Mouse (Mus musculus) CH12.LX (cell line): ENCODE data around the gene Plxnb2. TPM values are rescaled to one million over a fixed set of nuclear protein-coding genes. Genes with fewer than 3 reads are reported as not detected.

ENCODE experiments used
- DNase-seq: peaks from one replicate; pipeline ENCODE4 v3.0.0-alpha.2; 2013; ENCODE audit errors: extremely low read depth
- H3K27ac ChIP-seq: 2 replicates; pipeline ENCODE4 v1.5.1; 2012; ENCODE audit warnings: low read depth, mild to moderate bottlenecking, control low read depth, moderate library complexity; ENCODE audit not compliant: insufficient read depth
- H3K27me3 ChIP-seq: replicated peaks from 2 replicates; pipeline ENCODE3; 2012; ENCODE audit warnings: inconsistent platforms
- H3K36me3 ChIP-seq, 2 experiments: replicated peaks in 1 of 2; 2 replicates each; pipeline versions ENCODE3 to v1.6.1; 2012; ENCODE audit warnings: inconsistent platforms in 1 of 2, low read length in 1 of 2, mild to moderate bottlenecking in 1 of 2, mixed read lengths in 1 of 2, moderate library complexity in 1 of 2; ENCODE audit not compliant: control insufficient read depth in 1 of 2, insufficient read depth in 1 of 2
- H3K4me1 ChIP-seq, 2 experiments: 2 replicates each; pipeline ENCODE4 v1.6.1; 2012; ENCODE audit warnings: inconsistent platforms in 1 of 2, moderate library complexity in 1 of 2; ENCODE audit not compliant: insufficient read depth in 2 of 2, control insufficient read depth in 1 of 2
- H3K4me2 ChIP-seq: 2 replicates; pipeline ENCODE4 v1.6.1; 2012; ENCODE audit warnings: low read depth, mild to moderate bottlenecking, control low read depth; ENCODE audit not compliant: poor library complexity, insufficient read depth, severe bottlenecking
- H3K4me3 ChIP-seq, 3 experiments: fragments of 150-350 bp in 1 of 3; sonication (generic) in 1 of 3; replicated peaks in 1 of 3; 2 replicates each; pipeline versions ENCODE3 to v1.5.1; 2011 to 2012; ENCODE audit warnings: low read depth in 2 of 3, low read length in 2 of 3, mild to moderate bottlenecking in 2 of 3, moderate library complexity in 2 of 3, control low read depth in 1 of 3, improper control_type of control experiment in 1 of 3, inconsistent platforms in 1 of 3, mixed read lengths in 1 of 3; ENCODE audit not compliant: poor library complexity in 1 of 3
- H3K79me2 ChIP-seq: replicated peaks from 2 replicates; pipeline ENCODE4 v1.6.1; 2012; ENCODE audit warnings: mild to moderate bottlenecking, moderate library complexity; ENCODE audit not compliant: control insufficient read depth, poor library complexity, insufficient read depth, severe bottlenecking; ENCODE audit errors: extremely low read depth
- H3K9ac ChIP-seq: 2 replicates; pipeline ENCODE4 v1.6.1; 2012; ENCODE audit warnings: low read depth, mild to moderate bottlenecking, control low read depth, moderate library complexity; ENCODE audit not compliant: insufficient read depth
- H3K9me3 ChIP-seq: replicated peaks from 2 replicates; pipeline ENCODE3; 2012; ENCODE audit warnings: low read length, inconsistent platforms, mixed read lengths
- CHD1 ChIP-seq: IDR thresholded peaks from 2 replicates; pipeline ENCODE4 v1.6.1; 2012; ENCODE audit warnings: low read depth, low read length, improper control_type of control experiment, inconsistent platforms
- CTCF ChIP-seq, 2 experiments: IDR thresholded peaks in 1 of 2; conservative IDR thresholded peaks in 1 of 2; 2 replicates each; pipeline ENCODE4 v1.5.1; 2011 to 2012; ENCODE audit warnings: low read depth in 2 of 2, low read length in 2 of 2, improper control_type of control experiment in 1 of 2, inconsistent platforms in 1 of 2, mild to moderate bottlenecking in 1 of 2, moderate library complexity in 1 of 2
- E2F4 ChIP-seq: IDR thresholded peaks from 2 replicates; pipeline ENCODE4 v1.6.1; 2011; ENCODE audit warnings: low read depth, low read length, improper control_type of control experiment; ENCODE audit not compliant: insufficient replicate concordance
- ELF1 ChIP-seq: IDR thresholded peaks from 2 replicates; pipeline ENCODE4 v1.6.1; 2014; ENCODE audit warnings: low read depth, mild to moderate bottlenecking, inconsistent platforms, low read length, improper control_type of control experiment
- IRF4 ChIP-seq: IDR thresholded peaks from 2 replicates; pipeline ENCODE4 v1.6.1; 2014; ENCODE audit warnings: low read depth, mild to moderate bottlenecking, inconsistent platforms, low read length, improper control_type of control experiment
- KAT2A ChIP-seq: IDR thresholded peaks from 2 replicates; pipeline ENCODE4 v1.6.1; 2012; ENCODE audit warnings: low read length, improper control_type of control experiment, inconsistent platforms; ENCODE audit not compliant: insufficient replicate concordance
- MAFK ChIP-seq: IDR thresholded peaks from 2 replicates; pipeline ENCODE4 v1.6.1; 2011; ENCODE audit warnings: low read length, improper control_type of control experiment; ENCODE audit not compliant: insufficient replicate concordance
- MAZ ChIP-seq: IDR thresholded peaks from 2 replicates; pipeline ENCODE4 v1.6.1; 2012; ENCODE audit warnings: low read depth, mild to moderate bottlenecking, inconsistent platforms, low read length, improper control_type of control experiment, moderate library complexity
- NELFE ChIP-seq: IDR thresholded peaks from 2 replicates; pipeline ENCODE4 v1.6.1; 2011; ENCODE audit warnings: low read depth, low read length, improper control_type of control experiment
- NRF1 ChIP-seq: IDR thresholded peaks from 2 replicates; pipeline ENCODE4 v1.6.1; 2014; ENCODE audit warnings: low read depth, mild to moderate bottlenecking, inconsistent platforms, low read length, improper control_type of control experiment, moderate library complexity
- RCOR1 ChIP-seq: conservative IDR thresholded peaks from 2 replicates; pipeline ENCODE4 v1.6.1; 2012; ENCODE audit warnings: low read depth, mild to moderate bottlenecking, inconsistent platforms, low read length, improper control_type of control experiment
- SMC3 ChIP-seq: IDR thresholded peaks from 2 replicates; pipeline ENCODE4 v1.6.1; 2011; ENCODE audit warnings: low read depth, low read length, improper control_type of control experiment
- UBTF ChIP-seq: IDR thresholded peaks from 2 replicates; pipeline ENCODE4 v1.6.1; 2012; ENCODE audit warnings: low read depth, mild to moderate bottlenecking, inconsistent platforms, low read length, improper control_type of control experiment, moderate library complexity
- ZC3H11A ChIP-seq: IDR thresholded peaks from 2 replicates; pipeline ENCODE4 v1.6.1; 2012; ENCODE audit warnings: low read depth, mild to moderate bottlenecking, inconsistent platforms, low read length, improper control_type of control experiment
- ZKSCAN1 ChIP-seq: IDR thresholded peaks from 2 replicates; pipeline ENCODE4 v1.6.1; 2012; ENCODE audit warnings: low read depth, inconsistent platforms, low read length, improper control_type of control experiment, borderline replicate concordance
- dilution Hi-C: fragments of 300-500 bp; cut with MboI; formaldehyde crosslinking; loops from 2 replicates; pipeline ENCODE4 v1.14.3; 2020; ENCODE audit warnings: low sequenced_read_pairs; ENCODE audit not compliant: extremely low pct_unique_long_range_greater_than_20kb, extremely low pct_ligation_motif_present
- in situ Hi-C: fragments of 300-500 bp; cut with MboI; formaldehyde crosslinking; loops from 3 replicates; pipeline ENCODE4 v1.14.3; 2019; ENCODE audit warnings: low sequenced_read_pairs, low pct_ligation_motif_present, low pct_unique_long_range_greater_than_20kb, mixed read lengths
- polyA plus RNA-seq: library from polyadenylated mRNA; unstranded; fragments of >175 nt; gene quantifications from 2 replicates; pipeline ENCODE4 v1.2.1, GENCODE M21; 2012; ENCODE audit warnings: low read depth; ENCODE audit not compliant: insufficient read length
- total RNA-seq, 2 experiments: library from RNA; depleted of rRNA; stranded (reverse); fragments of 300-350 nt in 1 of 2; fragments of >200 nt in 1 of 2; gene quantifications; 2 replicates each; pipeline ENCODE4 v1.2.3; 2012 to 2014

Plxnb2 gene
- total and polyA plus RNA-seq, 3 experiments = 2.9 to 51.5 (median 4.5) TPM

DNA sequence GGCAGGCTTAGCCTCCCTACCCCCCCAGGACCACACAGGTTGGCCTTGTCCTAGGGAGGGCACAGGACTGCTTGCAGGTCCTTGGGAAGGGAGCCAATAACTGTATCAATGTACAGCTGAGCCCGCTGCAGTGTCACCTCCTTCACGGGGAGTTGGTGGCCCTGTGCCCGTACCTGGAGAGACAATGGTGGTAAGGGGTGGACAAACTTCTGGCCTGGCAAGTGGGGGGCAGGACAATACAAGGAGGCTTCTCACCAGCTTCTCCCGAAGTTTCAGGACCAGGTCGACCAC lies 4.3 kb upstream of the Plxnb2 start:
- Histone ChIP-seq H3K36me3 (peaks cover 28 to 82% of the 10 kb centered on the region in 2 experiments), H3K9me3 (peaks cover 8% of the 10 kb centered on the region), H3K79me2 (no peaks in the 10 kb centered on the region), H3K4me3 (no peak overlapping the region), H3K4me2 (no peak overlapping the region), H3K27me3 (no peaks in the 10 kb centered on the region), H3K9ac (no peak overlapping the region), H3K27ac (no peak overlapping the region), H3K4me1 (peaks cover 4 to 9% of the 10 kb centered on the region in 2 experiments; a peak in 1 of 4 replicates)
- no peak for DNase-seq
- in situ Hi-C loops (no loop called here), dilution Hi-C loops (no loop called here)
- no peak for TF ChIP-seq IRF4
- no peak for TF ChIP-seq E2F4
- no peak for TF ChIP-seq NRF1
- TF ChIP-seq MAFK = no peak
- TF ChIP-seq UBTF = no peak

DNA sequence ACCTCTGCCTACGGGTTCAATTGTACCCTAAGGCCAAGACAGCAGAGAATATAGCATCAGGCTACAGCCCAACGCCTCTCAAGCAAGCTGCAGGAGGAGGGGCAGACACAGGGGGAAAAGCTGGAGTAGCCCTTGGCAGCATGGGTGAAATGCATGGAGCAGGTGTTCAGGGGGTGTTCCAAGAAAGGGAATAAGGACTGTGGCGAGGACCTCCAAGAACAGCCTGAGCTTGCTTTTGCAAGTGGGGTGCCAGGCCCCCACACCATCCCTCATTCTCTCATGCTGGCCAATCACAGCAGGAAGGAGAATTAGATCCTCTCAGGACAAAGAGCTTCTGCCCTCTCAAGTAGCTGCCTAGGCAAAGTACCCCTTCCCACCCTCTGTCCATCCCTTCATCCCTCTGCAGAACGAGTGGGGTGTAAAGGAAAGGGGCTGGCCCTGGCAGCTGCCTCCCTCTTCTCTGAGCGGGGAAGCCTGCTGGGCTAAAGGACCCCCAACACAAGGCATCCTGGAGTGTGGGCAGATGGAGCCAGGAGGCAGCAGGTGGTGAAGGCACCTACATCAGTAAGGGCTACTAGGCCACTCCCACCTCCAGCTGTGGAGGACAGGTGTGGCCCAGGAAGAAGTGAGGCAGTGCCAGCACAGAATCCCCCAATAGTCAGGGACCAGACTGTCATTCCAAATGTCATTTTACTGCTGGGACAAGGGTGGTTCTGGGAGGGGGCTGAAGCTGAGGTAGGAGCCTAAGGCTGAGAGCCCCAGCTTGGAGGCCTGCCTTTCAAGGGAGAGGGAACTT lies 3.8 kb upstream of the Plxnb2 start:
- Histone ChIP-seq H3K9me3 (peaks cover 8% of the 10 kb centered on the region), H3K9ac (no peak overlapping the region)
- dilution Hi-C loops = no loop called here
- no peak for TF ChIP-seq NELFE
- TF ChIP-seq SMC3 = no peak
- no peak for TF ChIP-seq CTCF (conservative IDR thresholded peaks at IDR 0.05 in 1 of 2, IDR thresholded peaks at IDR 0.05 in 1 of 2; ENCODE audit: low read depth in 2 of 2, low read length in 2 of 2)
- TF ChIP-seq ZC3H11A = no peak
- TF ChIP-seq ELF1 = no peak
- no peak for TF ChIP-seq RCOR1
- TF ChIP-seq CHD1 = no peak
- no peak for TF ChIP-seq KAT2A
- no peak for TF ChIP-seq ZKSCAN1
- no peak for TF ChIP-seq MAZ
- TF ChIP-seq, all 38 proteins: peak for 0
- no peaks in the 10 kb centered on the region for H3K27me3 ChIP-seq
- peaks cover 28 to 77% of the 10 kb centered on the region in 2 experiments for H3K36me3 ChIP-seq
- 0 out of 2 replicates have a peak, but pooled peaks cover 3% of the 10 kb centered on the region for H3K79me2 ChIP-seq
- H3K4me2 ChIP-seq = no peak overlapping the region
- H3K4me3 ChIP-seq = no peak overlapping the region
- no peak for DNase-seq
- H3K4me1 ChIP-seq = peaks cover 4 to 14% of the 10 kb centered on the region in 2 experiments; a peak in 2 of 4 replicates
- no peak overlapping the region for H3K27ac ChIP-seq
- in situ Hi-C loops = no loop called here
